Mouse (Mus musculus): ENCODE results near the gene Kmt5c. TPM values are rescaled to one million over a fixed set of nuclear protein-coding genes. Genes with fewer than 3 reads are reported as not detected.
"Not testable (repeated sequence)": the region's sequence is repeated elsewhere in the genome, so short reads cannot be mapped to it uniquely, and the experiment has no call there.

Gene Kmt5c
- polyA plus RNA-seq, 1 experiment from 2014 or later: 53.7 TPM

DNA sequence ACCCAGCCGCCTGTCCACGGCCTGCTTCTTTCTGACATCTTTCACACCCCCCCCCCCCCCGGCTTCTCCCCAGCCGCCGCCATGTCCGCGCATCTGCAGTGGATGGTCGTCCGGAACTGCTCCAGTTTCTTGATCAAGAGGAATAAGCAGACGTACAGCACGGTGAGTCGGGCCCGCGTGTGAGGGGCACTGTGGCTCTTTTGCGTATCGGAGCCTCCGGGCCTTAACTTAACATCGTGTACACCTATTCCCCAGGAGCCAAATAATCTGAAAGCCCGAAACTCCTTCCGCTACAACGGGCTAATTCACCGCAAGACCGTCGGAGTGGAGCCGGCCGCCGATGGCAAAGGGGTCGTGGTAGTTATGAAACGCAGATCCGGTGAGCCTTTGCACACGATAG, 53.3 kb downstream of the Kmt5c start:
- DNase-seq (ENCODE audit: low spot score); H3K27me3 ChIP-seq (ENCODE audit: control insufficient read depth, insufficient read depth, low read length); H3K9me3 ChIP-seq (ENCODE audit: control insufficient read depth, low read length); ATAC-seq (ENCODE audit: low FRiP score): not testable (repeated sequence)
- 1% methylated on average over 31 of the region's 31 CpGs for WGBS
- peak overlapping the region; percentile 90 for H3K4me3 ChIP-seq (replicated peaks; ENCODE audit: low read length)
- H3K4me2 ChIP-seq (replicated peaks): peak overlapping the region; percentile 76
- H3K4me1 ChIP-seq (replicated peaks; ENCODE audit: control insufficient read depth, insufficient read depth, low read length): peaks cover 15% of the 10 kb centered on the region
- H3K36me3 ChIP-seq (replicated peaks; ENCODE audit: control insufficient read depth, insufficient read depth): peaks cover 44% of the 10 kb centered on the region
- peak overlapping the region; percentile 92 for H3K27ac ChIP-seq
- peak overlapping the region; percentile 96 for H3K9ac ChIP-seq

DNA sequence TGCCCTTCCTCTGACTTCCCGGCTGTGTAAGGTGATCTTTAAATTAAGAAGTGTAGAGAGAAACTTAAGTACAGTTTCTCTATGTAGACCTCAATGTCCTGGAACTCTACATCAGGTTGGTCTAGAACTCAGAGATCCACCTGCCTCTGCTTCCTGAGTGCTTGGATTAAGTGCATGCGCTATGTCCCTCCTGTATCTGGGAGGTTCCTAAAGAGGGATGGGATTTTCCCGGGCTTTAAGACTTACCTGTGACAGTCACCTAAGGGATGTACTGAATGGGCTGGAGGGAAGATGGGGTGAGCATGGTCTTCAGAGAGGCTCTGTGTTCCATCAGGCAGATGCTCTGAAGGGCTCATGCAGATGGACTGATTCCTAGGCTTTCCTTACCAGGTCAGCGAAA, 53.8 kb downstream of the Kmt5c start:
- ATAC-seq (ENCODE audit: low FRiP score) (no peak), DNase-seq (ENCODE audit: low spot score) (no peak)
- H3K4me3 ChIP-seq (replicated peaks; ENCODE audit: low read length): peak overlapping the region; percentile 90
- 41% methylated on average over 4 of the region's 4 CpGs for WGBS
- peaks cover 49% of the 10 kb centered on the region for H3K36me3 ChIP-seq (replicated peaks; ENCODE audit: control insufficient read depth, insufficient read depth)
- peak overlapping the region; percentile 76 for H3K4me2 ChIP-seq (replicated peaks)
- H3K9ac ChIP-seq: peak overlapping the region; percentile 96
- H3K9me3 ChIP-seq (ENCODE audit: control insufficient read depth, low read length): no peaks in the 10 kb centered on the region
- H3K27ac ChIP-seq: no peak overlapping the region
- H3K27me3 ChIP-seq (ENCODE audit: control insufficient read depth, insufficient read depth, low read length): 0 out of 2 replicates have a peak, but pooled peaks cover 2% of the 10 kb centered on the region
- peaks cover 10% of the 10 kb centered on the region for H3K4me1 ChIP-seq (replicated peaks; ENCODE audit: control insufficient read depth, insufficient read depth, low read length)

DNA sequence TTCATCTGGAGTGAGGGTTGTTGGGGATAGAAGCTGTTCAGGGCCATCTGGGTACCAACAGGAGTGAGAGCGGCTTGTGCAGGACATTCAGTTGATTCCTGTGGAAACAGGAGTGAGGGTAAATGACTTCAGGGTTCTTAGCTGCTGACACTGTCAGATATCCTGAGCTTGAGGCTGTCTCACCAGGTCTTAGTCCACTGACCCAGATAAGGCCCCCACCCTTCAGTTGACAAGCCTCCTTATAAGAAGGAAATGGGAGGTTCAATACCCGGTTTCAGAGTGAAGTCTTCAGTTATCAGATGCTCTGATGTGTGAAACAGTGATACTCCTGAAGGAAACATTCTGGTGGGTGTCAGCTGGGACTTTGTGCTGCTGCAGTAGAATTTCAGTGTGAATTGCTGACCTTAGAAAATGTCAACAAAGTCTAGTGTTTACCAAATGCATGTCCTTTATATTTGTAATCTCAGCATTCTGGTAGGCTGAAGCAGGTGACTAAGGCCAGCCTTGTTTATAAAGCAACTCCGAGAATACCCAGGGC, 54.8 kb downstream of the Kmt5c start:
- H3K27me3 ChIP-seq (ENCODE audit: control insufficient read depth, insufficient read depth, low read length): 0 out of 2 replicates have a peak, but pooled peaks cover 2% of the 10 kb centered on the region
- no peak overlapping the region for H3K4me3 ChIP-seq (replicated peaks; ENCODE audit: low read length)
- DNase-seq (ENCODE audit: low spot score) (no peak), ATAC-seq (ENCODE audit: low FRiP score) (no peak)
- peaks cover 8% of the 10 kb centered on the region; the same call in 1 of the 2 replicates for H3K4me1 ChIP-seq (replicated peaks; ENCODE audit: control insufficient read depth, insufficient read depth, low read length)
- H3K36me3 ChIP-seq (replicated peaks; ENCODE audit: control insufficient read depth, insufficient read depth): peaks cover 51% of the 10 kb centered on the region
- H3K9me3 ChIP-seq (ENCODE audit: control insufficient read depth, low read length): no peaks in the 10 kb centered on the region
- no peak overlapping the region for H3K27ac ChIP-seq
- H3K4me2 ChIP-seq (replicated peaks): no peak overlapping the region
- no peak overlapping the region for H3K9ac ChIP-seq
- WGBS: 92% methylated on average over 3 of the region's 3 CpGs

DNA sequence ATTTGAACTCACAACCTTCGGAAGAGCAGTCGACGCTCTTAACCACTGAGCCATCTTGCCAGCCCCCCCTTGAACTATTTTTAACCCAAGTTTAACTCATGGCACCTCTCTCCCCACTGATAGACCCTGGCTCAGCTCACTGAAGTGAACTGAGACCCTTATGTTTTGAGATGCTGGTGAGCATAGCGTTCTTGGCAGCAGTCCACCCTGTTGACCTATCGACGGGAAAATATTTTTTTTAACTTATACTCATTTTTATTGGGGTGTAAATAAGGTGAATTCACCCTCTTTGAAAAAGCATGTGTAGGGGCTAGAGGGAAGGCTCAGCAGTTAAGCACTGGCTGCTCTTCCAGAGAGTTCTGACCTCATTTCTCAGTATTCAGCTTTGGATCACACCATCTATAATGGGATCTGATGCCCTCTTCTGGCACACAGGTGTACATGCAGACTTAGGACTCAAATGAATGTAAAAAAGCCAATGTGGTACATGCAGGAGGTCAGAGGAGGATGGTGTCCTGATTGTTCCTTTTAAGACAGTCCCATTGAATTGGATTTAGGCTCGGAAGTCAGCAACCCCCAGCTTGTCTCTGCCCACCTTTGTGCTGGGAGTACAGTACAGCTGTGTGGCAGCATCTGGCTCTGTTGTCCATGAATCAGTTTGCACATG, 56.0 kb downstream of the Kmt5c start:
- Histone ChIP-seq H3K9me3 (ENCODE audit: control insufficient read depth, low read length) (no peaks in the 10 kb centered on the region), H3K4me2 (replicated peaks) (no peak overlapping the region), H3K27ac (no peak overlapping the region), H3K4me1 (replicated peaks; ENCODE audit: control insufficient read depth, insufficient read depth, low read length) (peaks cover 8% of the 10 kb centered on the region; the same call in 1 of the 2 replicates), H3K9ac (no peak overlapping the region), H3K4me3 (replicated peaks; ENCODE audit: low read length) (no peak overlapping the region), H3K36me3 (replicated peaks; ENCODE audit: control insufficient read depth, insufficient read depth) (peaks cover 51% of the 10 kb centered on the region), H3K27me3 (ENCODE audit: control insufficient read depth, insufficient read depth, low read length) (no peaks in the 10 kb centered on the region)
- DNase-seq (ENCODE audit: low spot score) (peak; percentile 59), ATAC-seq (ENCODE audit: low FRiP score) (no peak)
- 73% methylated on average over 7 of the region's 7 CpGs for WGBS

Other genes starting within 250 kb of the Kmt5c start
- 50.1 and 54.7 TPM in 2 replicates for gene Ppp1r12c, start 238.4 kb upstream of the Kmt5c start, polyA plus RNA-seq (2014; fragmentation: Nextera tagmentation; extraction: Ambion mirVana)
- 1.8 and 3.9 TPM in 2 replicates for gene Tnnt1, start 223.7 kb upstream of the Kmt5c start, polyA plus RNA-seq (2014; fragmentation: Nextera tagmentation; extraction: Ambion mirVana)
- gene Tnni3, start 215.9 kb upstream of the Kmt5c start, polyA plus RNA-seq (2014; fragmentation: Nextera tagmentation; extraction: Ambion mirVana): 0.36 and 0.46 TPM in 2 replicates
- 1.0 and 1.5 TPM in 2 replicates for gene Dnaaf3, start 207.7 kb upstream of the Kmt5c start, polyA plus RNA-seq (2014; fragmentation: Nextera tagmentation; extraction: Ambion mirVana)
- gene Syt5, start 192.6 kb upstream of the Kmt5c start, polyA plus RNA-seq (2014; fragmentation: Nextera tagmentation; extraction: Ambion mirVana): 77.0 and 90.9 TPM in 2 replicates
- gene Ptprh, start 136.1 kb upstream of the Kmt5c start, polyA plus RNA-seq (2014; fragmentation: Nextera tagmentation; extraction: Ambion mirVana): 0.17 and 0.55 TPM in 2 replicates
- gene Tmem86b, start 108.7 kb upstream of the Kmt5c start, polyA plus RNA-seq (2014; fragmentation: Nextera tagmentation; extraction: Ambion mirVana): 2.0 and 2.7 TPM in 2 replicates
- 6.2 and 8.4 TPM in 2 replicates for gene Ppp6r1, start 81.1 kb upstream of the Kmt5c start, polyA plus RNA-seq (2014; fragmentation: Nextera tagmentation; extraction: Ambion mirVana)
- gene Hspbp1, start 55.0 kb upstream of the Kmt5c start, polyA plus RNA-seq (2014; fragmentation: Nextera tagmentation; extraction: Ambion mirVana): 146 and 154 TPM in 2 replicates
- 10.3 and 10.5 TPM in 2 replicates for gene Brsk1, start 49.5 kb upstream of the Kmt5c start, polyA plus RNA-seq (2014; fragmentation: Nextera tagmentation; extraction: Ambion mirVana)
- gene Tmem150b, start 14.9 kb upstream of the Kmt5c start, polyA plus RNA-seq (2014; fragmentation: Nextera tagmentation; extraction: Ambion mirVana): 0.12 and 0.24 TPM in 2 replicates
- 18.6 and 19.7 TPM in 2 replicates for gene Cox6b2, start 13.0 kb downstream of the Kmt5c start, polyA plus RNA-seq (2014; fragmentation: Nextera tagmentation; extraction: Ambion mirVana)
- gene Fam71e2, start 31.2 kb downstream of the Kmt5c start, polyA plus RNA-seq (2014; fragmentation: Nextera tagmentation; extraction: Ambion mirVana): not detected in 2 replicates
- gene Il11, start 42.7 kb downstream of the Kmt5c start, polyA plus RNA-seq (2014; fragmentation: Nextera tagmentation; extraction: Ambion mirVana): 0.35 and 0.41 TPM in 2 replicates
- gene Tmem190, start 42.8 kb downstream of the Kmt5c start, polyA plus RNA-seq (2014; fragmentation: Nextera tagmentation; extraction: Ambion mirVana): not detected in 2 replicates
- gene Tmem238, start 49.5 kb downstream of the Kmt5c start, polyA plus RNA-seq (2014; fragmentation: Nextera tagmentation; extraction: Ambion mirVana): 3.2 and 4.1 TPM in 2 replicates
- 175 and 192 TPM in 2 replicates for gene Rpl28, start 52.8 kb downstream of the Kmt5c start, polyA plus RNA-seq (2014; fragmentation: Nextera tagmentation; extraction: Ambion mirVana)
- 285 and 293 TPM in 2 replicates for gene Ube2s, start 72.5 kb downstream of the Kmt5c start, polyA plus RNA-seq (2014; fragmentation: Nextera tagmentation; extraction: Ambion mirVana)
- 13.1 and 15.6 TPM in 2 replicates for gene Shisa7, start 104.6 kb downstream of the Kmt5c start, polyA plus RNA-seq (2014; fragmentation: Nextera tagmentation; extraction: Ambion mirVana)
- 2.8 and 3.7 TPM in 2 replicates for gene Isoc2b, start 130.1 kb downstream of the Kmt5c start, polyA plus RNA-seq (2014; fragmentation: Nextera tagmentation; extraction: Ambion mirVana)
- gene Isoc2a, start 137.0 kb downstream of the Kmt5c start, polyA plus RNA-seq (2014; fragmentation: Nextera tagmentation; extraction: Ambion mirVana): 0.47 and 0.82 TPM in 2 replicates
- 0.25 and 0.43 TPM in 2 replicates for gene Gm36210, start 166.4 kb downstream of the Kmt5c start, polyA plus RNA-seq (2014; fragmentation: Nextera tagmentation; extraction: Ambion mirVana)
- 3.6 and 4.2 TPM in 2 replicates for gene Zfp628, start 175.1 kb downstream of the Kmt5c start, polyA plus RNA-seq (2014; fragmentation: Nextera tagmentation; extraction: Ambion mirVana)
- gene Nat14, start 181.9 kb downstream of the Kmt5c start, polyA plus RNA-seq (2014; fragmentation: Nextera tagmentation; extraction: Ambion mirVana): 23.3 and 23.6 TPM in 2 replicates
- gene Ssc5d, start 185.7 kb downstream of the Kmt5c start, polyA plus RNA-seq (2014; fragmentation: Nextera tagmentation; extraction: Ambion mirVana): 0.74 and 0.82 TPM in 2 replicates
- 0.21 TPM in 1 of 2 replicates, not detected in the other for gene Sbk2, start 224.3 kb downstream of the Kmt5c start, polyA plus RNA-seq (2014; fragmentation: Nextera tagmentation; extraction: Ambion mirVana)
- gene Sbk3, start 231.1 kb downstream of the Kmt5c start, polyA plus RNA-seq (2014; fragmentation: Nextera tagmentation; extraction: Ambion mirVana): 0.39 and 0.67 TPM in 2 replicates